Mouse (Mus musculus) intestine, embryonic 15.5 days (tissue): ENCODE results near the gene Agps. TPM values are rescaled to one million over a fixed set of nuclear protein-coding genes. Genes with fewer than 3 reads are reported as not detected.
"Not testable (repeated sequence)": the region's sequence is repeated elsewhere in the genome, so short reads cannot be mapped to it uniquely, and the experiment has no call there.

ENCODE experiments used
- ATAC-seq: fragments of 200-750 bp; cut with Nextera tagmentation; 2 replicates; pipeline ENCODE4 v1.8.0; 2017; ENCODE audit warnings: moderate TSS enrichment, moderate library complexity
- H3K27ac ChIP-seq: fragments of 300-500 bp; sonication (generic); 2 replicates; pipeline ENCODE4 v1.5.1; 2015; ENCODE audit warnings: mild to moderate bottlenecking, inconsistent platforms
- H3K27me3 ChIP-seq: fragments of 300-500 bp; sonication (generic); replicated peaks from 2 replicates; pipeline ENCODE4 v1.6.1; 2015; ENCODE audit warnings: inconsistent platforms
- H3K36me3 ChIP-seq: fragments of 300-500 bp; sonication (generic); 2 replicates; pipeline ENCODE4 v1.6.1; 2015; ENCODE audit warnings: inconsistent platforms
- H3K4me1 ChIP-seq: fragments of 300-500 bp; sonication (generic); replicated peaks from 2 replicates; pipeline ENCODE4 v1.6.1; 2015; ENCODE audit warnings: inconsistent platforms
- H3K4me2 ChIP-seq: fragments of 300-500 bp; sonication (generic); replicated peaks from 2 replicates; pipeline ENCODE4 v1.6.1; 2015; ENCODE audit warnings: mild to moderate bottlenecking, inconsistent platforms
- H3K4me3 ChIP-seq: fragments of 300-500 bp; sonication (generic); replicated peaks from 2 replicates; pipeline ENCODE4 v1.5.1; 2015; ENCODE audit warnings: inconsistent platforms
- H3K9ac ChIP-seq: fragments of 300-500 bp; sonication (generic); 2 replicates; pipeline ENCODE4 v1.6.1; 2015; ENCODE audit warnings: inconsistent platforms
- H3K9me3 ChIP-seq: fragments of 300-500 bp; sonication (generic); 2 replicates; pipeline ENCODE4 v1.6.1; 2016; ENCODE audit warnings: inconsistent platforms
- WGBS: fragments of 180-500 bp; shearing (Covaris S2); methylation state at CpG from one replicate; pipeline ENCODE4 v1.1.7; 2015; 5-methylcytosine and 5-hydroxymethylcytosine counted together
- polyA plus RNA-seq: library from polyadenylated mRNA; unstranded; fragments of >200 nt; fragmentation: Nextera tagmentation; extraction: Ambion mirVana; gene quantifications from 2 replicates; pipeline ENCODE4 v1.2.1, GENCODE M21; 2015

The Agps gene
- polyA plus RNA-seq, 1 experiment from 2014 or later: 29.3 TPM

DNA sequence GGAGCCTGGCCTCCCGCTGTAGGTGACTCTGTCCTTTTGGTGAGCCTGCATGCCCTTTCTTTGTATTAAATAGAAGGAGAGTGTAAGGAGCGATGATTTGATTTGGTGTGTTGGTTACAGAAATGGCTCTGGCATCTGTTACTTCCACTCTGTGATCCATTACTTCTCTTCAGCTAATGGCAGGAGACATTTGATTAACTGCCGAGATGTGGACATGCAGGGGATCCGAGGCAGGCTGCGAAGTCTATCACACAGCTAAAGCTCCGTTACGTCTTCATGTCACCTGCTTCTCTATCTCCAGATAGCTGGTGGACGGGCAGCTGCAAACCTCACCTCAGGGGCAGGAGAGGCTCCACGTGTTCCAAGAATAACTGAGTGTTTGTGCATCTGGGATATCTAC, 142.2 kb downstream of the Agps start:
- no peak overlapping the region for H3K4me2 ChIP-seq
- H3K4me3 ChIP-seq: no peak overlapping the region
- no peak for ATAC-seq
- H3K4me1 ChIP-seq: no peaks in the 10 kb centered on the region
- no peaks in the 10 kb centered on the region for H3K9me3 ChIP-seq
- no peaks in the 10 kb centered on the region for H3K27me3 ChIP-seq
- H3K36me3 ChIP-seq: no peaks in the 10 kb centered on the region
- no peak overlapping the region for H3K27ac ChIP-seq
- 70% methylated on average over 9 of the region's 9 CpGs for WGBS
- no peak overlapping the region for H3K9ac ChIP-seq

DNA sequence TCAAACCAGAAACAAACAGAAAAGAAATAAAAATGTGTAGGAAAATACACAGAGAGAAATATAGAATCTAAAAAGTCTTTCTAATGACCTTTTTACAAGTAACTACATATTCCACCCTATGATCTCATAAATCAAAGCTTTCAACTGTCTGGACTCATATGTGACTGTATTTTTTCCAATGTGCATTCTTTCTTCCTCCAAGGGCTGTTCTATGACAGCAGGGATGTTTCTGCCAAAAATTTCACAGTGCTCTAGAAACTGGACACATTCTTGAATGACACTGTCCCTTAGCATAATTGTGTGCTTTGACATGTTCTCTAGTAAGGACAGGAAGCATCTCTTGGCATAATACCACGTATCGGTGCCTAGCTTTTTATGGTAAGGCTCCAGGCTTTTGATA, 144.1 kb downstream of the Agps start:
- ATAC-seq, H3K27me3 ChIP-seq, H3K4me1 ChIP-seq, H3K9ac ChIP-seq, H3K4me3 ChIP-seq, H3K27ac ChIP-seq, H3K4me2 ChIP-seq, H3K9me3 ChIP-seq, H3K36me3 ChIP-seq: not testable (repeated sequence)
- WGBS: 82% methylated on average over 2 of the region's 2 CpGs

DNA sequence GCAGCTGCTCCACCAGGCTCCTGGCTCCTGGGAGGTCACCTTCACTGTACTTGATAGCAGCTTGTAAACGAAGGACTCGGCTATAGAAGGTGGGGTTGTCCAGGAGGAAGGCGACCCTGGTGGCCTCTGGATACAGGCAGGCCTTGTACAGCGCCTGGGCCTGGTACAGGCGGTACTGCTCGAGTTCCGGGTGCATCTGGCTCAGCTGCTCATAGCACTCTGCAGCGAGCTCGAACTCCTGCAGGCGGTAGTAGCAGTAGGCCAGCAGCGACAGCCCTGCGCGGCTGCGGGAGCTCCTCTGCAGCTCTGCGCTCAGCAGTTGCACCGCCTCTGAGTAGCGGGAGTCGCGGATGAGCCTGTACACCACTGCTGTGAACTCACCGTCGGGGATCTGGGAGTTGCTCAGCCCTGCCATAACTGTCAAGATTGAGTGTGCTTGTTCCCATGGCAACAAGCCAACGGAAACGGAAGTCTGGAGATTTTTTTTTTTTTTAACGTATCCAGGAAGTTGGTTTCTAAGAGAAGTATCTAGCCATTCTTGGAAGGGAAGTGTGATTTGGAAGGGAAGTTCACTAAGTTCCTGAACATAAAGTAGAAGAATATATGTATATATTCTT, 145.9 kb downstream of the Agps start, which contains the start of gene Ttc30a2:
Gene Ttc30a2, minus strand, starts transcription at position 419 of the 617 bp plus-strand sequence.
- not testable (repeated sequence) for H3K27ac ChIP-seq, H3K4me1 ChIP-seq, H3K27me3 ChIP-seq, H3K4me3 ChIP-seq, H3K9ac ChIP-seq, H3K36me3 ChIP-seq, H3K9me3 ChIP-seq, H3K4me2 ChIP-seq
- 0 out of 2 replicates have a peak, but pooled peaks have one; percentile 23 for ATAC-seq
- 35% methylated on average over 22 of the region's 24 CpGs for WGBS

Other genes with a start within 250 kb of the Agps start
- 280 and 299 TPM in 2 replicates for gene Hnrnpa3, start 172.9 kb upstream of the Agps start, polyA plus RNA-seq
- gene Nfe2l2, start 127.5 kb upstream of the Agps start, polyA plus RNA-seq: 89.3 and 93.6 TPM in 2 replicates
- gene Ttc30b, start 106.4 kb downstream of the Agps start, polyA plus RNA-seq: 6.8 and 8.5 TPM in 2 replicates
- gene Ttc30a2, start 146.0 kb downstream of the Agps start, polyA plus RNA-seq: 0.08 and 0.16 TPM in 2 replicates
- 5.8 TPM in 2 replicates for gene Ttc30a1, start 149.8 kb downstream of the Agps start, polyA plus RNA-seq